Mouse (Mus musculus): Measurements from ENCODE around the gene Wfdc15b. TPM values are rescaled to one million over a fixed set of nuclear protein-coding genes. Genes with fewer than 3 reads are reported as not detected.

Gene Wfdc15b
- polyA plus RNA-seq (2012; rRNA removed) = 0.07 and 0.16 TPM in 2 replicates

DNA sequence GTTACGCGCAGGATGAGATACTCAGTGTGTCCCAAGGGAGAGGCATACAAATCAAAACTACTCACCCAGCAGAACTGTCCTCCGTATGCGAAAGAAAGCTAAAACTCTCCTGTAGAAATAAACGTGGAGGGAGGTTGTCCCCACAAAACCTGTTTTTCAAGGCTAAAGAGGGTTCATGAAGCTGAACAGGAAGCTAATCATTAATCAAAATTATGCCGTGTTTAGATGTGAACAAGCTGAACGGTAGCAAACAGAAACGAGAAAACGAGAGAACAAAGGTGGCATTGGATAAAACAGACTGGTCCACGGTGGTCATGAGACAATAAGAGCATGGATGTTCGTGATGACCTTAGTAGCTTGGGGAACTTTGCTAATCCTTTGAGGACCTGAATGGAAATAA, at the start of gene Wfdc15b:
Wfdc15b (minus strand) TSS at position 139 of the 400 bp plus-strand sequence.

DNA sequence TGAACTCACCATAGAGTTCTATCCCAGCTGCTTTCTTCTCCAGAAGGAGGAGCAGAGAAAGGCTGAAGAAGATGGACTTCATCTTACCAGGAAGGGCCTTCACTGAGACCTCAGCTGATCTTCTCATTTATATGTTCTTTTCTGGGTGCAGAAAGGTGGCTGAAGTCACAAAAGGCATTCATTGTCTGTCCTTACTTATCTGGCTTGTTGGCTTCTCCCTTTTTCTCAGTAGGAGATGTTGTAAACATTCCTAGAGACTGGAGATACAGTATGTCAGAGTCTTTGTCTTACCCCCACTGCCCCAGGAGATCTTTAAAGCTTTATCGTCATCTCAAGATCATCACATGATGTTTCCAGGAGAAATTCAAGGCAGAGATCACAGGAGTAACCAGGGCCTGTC, 35.1 kb upstream of the Wfdc15b start, which contains the start of gene Svs3b:
Svs3b (minus strand) TSS at position 101 of the 400 bp plus-strand sequence.

DNA sequence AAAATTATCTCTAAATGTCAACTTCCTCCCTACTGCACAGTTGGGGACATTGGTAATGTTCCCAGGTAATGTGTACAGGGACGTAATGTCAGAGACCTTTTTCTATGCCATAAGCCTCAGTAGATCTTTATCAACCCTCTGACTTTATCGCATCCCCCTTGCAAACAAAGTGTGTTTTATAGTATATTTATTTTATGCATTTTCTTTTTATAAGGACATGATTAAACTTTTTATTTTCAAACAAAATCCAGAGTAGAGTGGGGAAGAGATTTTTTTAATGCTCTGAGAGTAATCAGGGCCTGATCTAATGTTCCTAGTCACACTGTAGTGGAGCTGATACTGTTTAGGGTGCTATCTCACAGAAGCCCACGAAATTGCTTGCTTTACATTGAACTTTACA, 16.9 kb upstream of the Wfdc15b start, which contains the start of gene Svs2:
Svs2 (minus strand) TSS at position 101 of the 400 bp plus-strand sequence.

DNA sequence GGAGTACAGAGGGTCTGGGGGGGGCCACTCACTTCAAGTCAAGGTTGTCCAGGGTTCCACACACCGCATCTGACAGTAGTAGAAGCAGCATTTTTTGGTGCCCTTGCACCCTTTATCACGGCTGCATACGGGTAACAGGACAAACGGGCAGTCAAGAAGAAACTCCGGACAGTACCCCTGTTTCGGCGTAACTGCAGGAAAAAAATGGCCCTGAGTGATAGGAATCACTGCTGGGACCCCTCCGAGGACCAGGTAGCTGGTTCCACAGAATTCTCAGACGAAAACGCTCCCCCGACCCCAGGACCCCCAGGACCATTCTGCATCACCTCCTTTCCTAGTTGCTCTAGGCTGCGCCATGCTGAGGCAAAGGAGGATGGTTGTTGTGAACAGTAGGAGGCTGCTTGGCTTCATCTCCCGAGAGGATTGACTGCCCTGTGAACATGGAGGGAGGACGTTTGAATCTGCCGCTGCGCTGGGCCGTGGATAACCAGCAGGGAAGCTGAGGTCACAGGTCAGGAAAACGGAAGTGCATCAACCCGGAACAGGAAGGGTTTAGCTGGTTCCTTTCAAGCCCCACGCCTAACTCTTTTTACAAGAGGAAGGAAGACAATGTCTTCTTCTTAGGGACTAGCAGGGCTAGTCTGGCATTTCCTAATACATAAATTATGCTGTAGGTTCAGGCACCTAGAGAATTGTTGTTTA, 21.7 kb downstream of the Wfdc15b start, which contains the start of gene Wfdc15a:
Wfdc15a (minus strand) TSS at position 505 of the 702 bp plus-strand sequence.

DNA sequence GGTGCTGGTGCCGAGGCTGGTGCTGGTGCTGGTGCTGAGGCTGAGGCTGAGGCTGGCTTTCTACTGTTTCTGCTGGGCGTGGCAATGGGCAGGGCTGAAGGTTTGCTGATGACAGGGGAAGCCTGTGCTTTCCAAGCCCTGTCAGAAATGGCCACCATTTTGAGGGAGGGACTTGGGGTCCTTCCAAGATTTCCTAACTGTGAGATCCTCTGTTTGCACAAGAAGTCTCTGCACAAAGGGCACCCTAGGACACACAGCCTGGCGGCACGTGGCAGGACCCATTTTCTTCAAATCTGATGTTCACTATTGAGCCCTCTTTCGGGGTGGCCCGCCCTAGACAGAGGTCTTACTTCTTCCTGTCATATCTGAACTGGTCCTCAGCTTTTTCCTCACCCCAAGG, 30.9 kb downstream of the Wfdc15b start, which contains the start of gene Wfdc12:
Wfdc12 (minus strand) TSS at position 33 of the 400 bp plus-strand sequence.

DNA sequence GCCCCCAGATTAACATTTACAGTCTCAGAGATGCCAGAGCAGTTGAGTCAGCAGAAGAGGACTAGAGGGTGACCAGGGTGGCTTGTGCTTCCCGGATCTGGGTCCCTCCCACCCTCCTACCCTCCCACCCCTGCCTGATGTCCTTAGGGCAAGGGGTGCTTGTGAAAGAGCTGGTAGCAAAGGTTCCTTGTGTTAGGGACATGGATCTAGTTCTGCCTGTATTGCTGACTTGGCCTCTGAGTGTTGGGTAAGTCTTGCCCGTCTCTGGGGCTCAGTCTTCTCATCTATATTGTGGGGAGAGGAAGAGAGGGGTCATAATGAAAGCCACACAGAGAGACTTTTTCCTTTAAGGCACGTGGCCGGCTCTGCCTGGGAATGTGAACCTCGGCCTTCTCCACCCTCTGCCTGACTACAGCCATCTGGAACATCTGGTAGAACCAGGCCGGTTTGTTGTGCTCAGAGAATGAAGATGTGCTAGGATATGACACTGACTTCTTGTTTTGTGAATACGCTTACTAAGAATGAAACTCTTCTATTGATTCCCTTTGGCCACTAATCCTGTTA, 38.7 kb downstream of the Wfdc15b start, which contains the start of gene Wfdc5:
Wfdc5 (minus strand) TSS at position 51 of the 564 bp plus-strand sequence.

DNA sequence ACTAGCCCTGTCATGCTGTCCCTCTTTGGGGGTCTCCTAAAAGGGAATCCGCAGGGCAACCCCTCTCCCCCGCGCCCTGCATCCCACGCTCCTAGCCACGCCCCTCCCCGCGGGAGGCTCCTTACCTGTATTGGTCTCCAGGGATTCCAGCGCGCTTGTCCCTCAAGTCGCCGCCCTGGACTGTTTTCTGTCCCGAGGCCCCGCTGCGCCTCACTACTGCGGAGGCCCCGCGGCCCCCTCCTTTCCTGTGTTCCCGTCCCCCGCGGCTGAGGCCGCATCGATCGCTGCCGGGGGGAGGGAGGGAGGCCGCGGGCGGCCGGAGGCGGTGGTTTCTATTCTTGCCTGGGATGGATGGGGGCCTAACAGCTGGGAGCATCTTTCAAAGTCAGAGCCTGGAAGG, 50.6 kb downstream of the Wfdc15b start, which contains the start of gene Kcns1:
Kcns1 (minus strand) TSS at position 212 of the 400 bp plus-strand sequence.

Other genes with a start within 250 kb of the Wfdc15b start
- 27.4 and 28.4 TPM in 2 replicates for gene Ywhab, start 226.7 kb downstream of the Wfdc15b start, polyA plus RNA-seq (2012; rRNA removed)
- 0.71 and 0.79 TPM in 2 replicates for gene Pabpc1l, start 196.2 kb downstream of the Wfdc15b start, polyA plus RNA-seq (2012; rRNA removed)
- 10.4 and 10.8 TPM in 2 replicates for gene Stk4, start 151.3 kb downstream of the Wfdc15b start, polyA plus RNA-seq (2012; rRNA removed)
- 11.1 and 11.6 TPM in 2 replicates for gene Tomm34, start 150.5 kb downstream of the Wfdc15b start, polyA plus RNA-seq (2012; rRNA removed)
- gene Kcns1, start 50.5 kb downstream of the Wfdc15b start, polyA plus RNA-seq (2012; rRNA removed) = 0.01 TPM in 2 replicates
- not detected in 2 replicates for gene Wfdc5, start 38.9 kb downstream of the Wfdc15b start, polyA plus RNA-seq (2012; rRNA removed)
- gene Wfdc12, start 31.1 kb downstream of the Wfdc15b start, polyA plus RNA-seq (2012; rRNA removed) = not detected in 2 replicates
- gene Wfdc15a, start 21.5 kb downstream of the Wfdc15b start, polyA plus RNA-seq (2012; rRNA removed) = not detected in 2 replicates
- not detected in 2 replicates for gene Svs2, start 16.8 kb upstream of the Wfdc15b start, polyA plus RNA-seq (2012; rRNA removed)
- gene Svs3b, start 35.0 kb upstream of the Wfdc15b start, polyA plus RNA-seq (2012; rRNA removed) = not detected in 2 replicates
- gene Svs4, start 56.8 kb upstream of the Wfdc15b start, polyA plus RNA-seq (2012; rRNA removed) = not detected in 2 replicates
- gene Svs3a, start 67.6 kb upstream of the Wfdc15b start, polyA plus RNA-seq (2012; rRNA removed) = not detected in 2 replicates
- not detected in 2 replicates for gene Svs6, start 95.1 kb upstream of the Wfdc15b start, polyA plus RNA-seq (2012; rRNA removed)
- not detected in 2 replicates for gene Svs5, start 111.1 kb upstream of the Wfdc15b start, polyA plus RNA-seq (2012; rRNA removed)
- 25.7 and 26.9 TPM in 2 replicates for gene Slpi, start 167.4 kb upstream of the Wfdc15b start, polyA plus RNA-seq (2012; rRNA removed)
- gene Rbpjl, start 181.5 kb upstream of the Wfdc15b start, polyA plus RNA-seq (2012; rRNA removed) = 0.01 and 0.13 TPM in 2 replicates
- 0.17 and 0.21 TPM in 2 replicates for gene Matn4, start 183.5 kb upstream of the Wfdc15b start, polyA plus RNA-seq (2012; rRNA removed)
- gene Sdc4, start 222.2 kb upstream of the Wfdc15b start, polyA plus RNA-seq (2012; rRNA removed) = 46.8 and 52.3 TPM in 2 replicates
- 20.3 and 20.5 TPM in 2 replicates for gene Sys1, start 235.3 kb upstream of the Wfdc15b start, polyA plus RNA-seq (2012; rRNA removed)
- gene Gm20458, start 239.3 kb upstream of the Wfdc15b start, polyA plus RNA-seq (2012; rRNA removed) = 0.55 and 0.61 TPM in 2 replicates